Comparison of ENCODE assay signal across 28 mouse cellular contexts in the genomic region with DNA sequence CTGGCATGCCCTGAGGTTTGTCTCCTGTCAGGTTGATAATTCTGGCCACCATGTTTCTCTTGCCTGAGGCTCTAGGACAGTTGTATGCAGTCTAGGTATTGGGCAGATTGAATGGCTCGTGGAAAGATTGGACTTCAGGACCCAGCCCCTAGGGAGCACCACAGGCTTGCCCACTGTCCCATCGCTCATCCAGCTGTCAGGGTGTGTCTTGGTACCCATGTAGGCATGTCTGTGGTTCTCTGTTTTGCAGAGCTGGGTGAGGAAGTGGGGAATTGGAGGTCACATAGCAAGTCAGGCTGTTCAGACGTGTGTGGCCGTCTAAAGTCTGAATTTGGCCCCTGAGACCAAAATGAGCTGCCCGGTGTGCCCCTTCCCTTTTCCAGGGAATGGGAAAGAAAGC. TPM values are rescaled to one million over a fixed set of nuclear protein-coding genes. Genes with fewer than 3 reads are reported as not detected.
DNase-seq lines count a peak whose midpoint lies in the region; ATAC-seq lines count a peak whose summit lies in the region.
"Had no signal": no experiment of that assay in that cellular context is flagged by ENCODE, and none has a peak within 500 bp of the region (broad histone marks: within the 10 kb centered on the region; RNA-seq: fewer than 3 reads in every experiment).

No protein-coding gene starts in this region.

- H3K9ac ChIP-seq in midbrain, embryonic 11.5 days (ENCODE audit: low read length) = 0 out of 2 replicates have a peak overlapping the region, but pooled peaks have one; percentile 3
- no peak overlapping the region for H3K9ac ChIP-seq in midbrain, embryonic 15.5 days
- H3K9ac ChIP-seq: embryonic facial prominence, embryonic 13.5 days; heart, embryonic 12.5 days; hindbrain, embryonic 12.5 days; limb, embryonic 15.5 days; liver, embryonic 15.5 days had no signal

- WGBS in midbrain, embryonic 11.5 days = 78% methylated on average over 5 of the region's 5 CpGs
- WGBS in midbrain, embryonic 15.5 days = 77% methylated on average over 5 of the region's 5 CpGs

- intact Hi-C loops in heart, postnatal 10 days (cut with DNase I) = no loop called here

- peaks cover 96% of the 10 kb centered on the region for H3K4me1 ChIP-seq in midbrain, embryonic 11.5 days (ENCODE audit: control insufficient read depth, insufficient read depth, low read length)
- H3K4me1 ChIP-seq in midbrain, embryonic 15.5 days = peaks cover 89% of the 10 kb centered on the region

- no peak overlapping the region for H3K4me3 ChIP-seq in midbrain, embryonic 11.5 days (ENCODE audit: low read depth, low read length)
- no peak overlapping the region for H3K4me3 ChIP-seq in midbrain, embryonic 15.5 days
- H3K4me3 ChIP-seq: embryonic facial prominence, embryonic 13.5 days; erythroblast, embryonic 14.5 days; heart, embryonic 12.5 days; hindbrain, embryonic 12.5 days; limb, embryonic 15.5 days; liver, embryonic 15.5 days had no signal

- ATAC-seq in midbrain, embryonic 11.5 days (ENCODE audit: low FRiP score) = no peak
- no peak for ATAC-seq in midbrain, embryonic 15.5 days (replicated peaks)
- ATAC-seq in granulocyte monocyte progenitor cell, adult 5-6 weeks (replicated peaks; ENCODE audit: poor library complexity, severe bottlenecking) = peak; percentile 34
- peak; percentile 24; the same call in 1 of the 2 replicates for ATAC-seq in neutrophil, adult 5-6 weeks (ENCODE audit: extremely low read depth, insufficient number of reproducible peaks, low FRiP score, poor library complexity, severe bottlenecking)
- ATAC-seq: activated CD4-positive, CD25-positive, alpha-beta regulatory T cell, adult 4 months; forebrain, embryonic 14.5 days; inflammation-experienced regulatory T-cells, adult 6 months had no signal

- H3K9me3 ChIP-seq in midbrain, embryonic 11.5 days (ENCODE audit: control insufficient read depth, low read length) = no peaks in the 10 kb centered on the region
- H3K9me3 ChIP-seq in midbrain, embryonic 15.5 days = no peaks in the 10 kb centered on the region
- H3K9me3 ChIP-seq: embryonic facial prominence, embryonic 13.5 days; heart, embryonic 12.5 days; hindbrain, embryonic 12.5 days; limb, embryonic 15.5 days; liver, embryonic 15.5 days had no signal

- DNase-seq in heart, adult 11 months = peak; percentile 95
- DNase-seq in heart, postnatal 10 days = no peak
- peak; percentile 86 for DNase-seq in midbrain, embryonic 11.5 days (ENCODE audit: low spot score, missing footprints)
- no peak for DNase-seq in adrenal gland, adult 18-20 months (ENCODE audit: low spot score in 2 of 2)
- DNase-seq in left cerebral cortex, adult 18-20 months (ENCODE audit: low spot score in 2 of 2) = no peak
- DNase-seq: adrenal gland, postnatal 14 days; cerebellum, postnatal 14 days; embryo, embryonic 11 days; gastrocnemius, postnatal 10 days; heart, adult 18-20 months; heart, postnatal 14 days; kidney, postnatal 10 days; left cerebral cortex, postnatal 4 days; midbrain, embryonic 14.5 days; right cerebral cortex, postnatal 14 days; thymus, postnatal 25 days had no signal

- H3K27me3 ChIP-seq in midbrain, embryonic 11.5 days (ENCODE audit: control insufficient read depth, insufficient read depth, low read length) = no peaks in the 10 kb centered on the region
- H3K27me3 ChIP-seq in midbrain, embryonic 15.5 days (replicated peaks) = no peaks in the 10 kb centered on the region
- H3K27me3 ChIP-seq: embryonic facial prominence, embryonic 13.5 days; limb, embryonic 15.5 days; liver, embryonic 15.5 days had no signal

- peak overlapping the region; percentile 12; the same call in 1 of the 2 replicates for H3K27ac ChIP-seq in midbrain, embryonic 11.5 days (ENCODE audit: low read depth, low read length)
- no peak overlapping the region for H3K27ac ChIP-seq in midbrain, embryonic 15.5 days
- H3K27ac ChIP-seq: embryonic facial prominence, embryonic 13.5 days; limb, embryonic 15.5 days; liver, embryonic 15.5 days had no signal

- H3K4me2 ChIP-seq in midbrain, embryonic 11.5 days = no peak overlapping the region
- no peak overlapping the region for H3K4me2 ChIP-seq in midbrain, embryonic 15.5 days
- H3K4me2 ChIP-seq: embryonic facial prominence, embryonic 13.5 days; heart, embryonic 12.5 days; hindbrain, embryonic 12.5 days; limb, embryonic 15.5 days; liver, embryonic 15.5 days had no signal

- H3K36me3 ChIP-seq in midbrain, embryonic 11.5 days (ENCODE audit: control insufficient read depth, insufficient read depth, low read length) = peaks cover 3% of the 10 kb centered on the region; the same call in 1 of the 2 replicates
- no peaks in the 10 kb centered on the region for H3K36me3 ChIP-seq in midbrain, embryonic 15.5 days (replicated peaks)
- H3K36me3 ChIP-seq: liver, embryonic 15.5 days had no signal

RNA-seq across cellular contexts. Expression of a gene that starts 15.6 kb away (rescaled TPM):
- 10 to 100 TPM; 26.9 to 27.4 TPM for total RNA-seq in heart, postnatal 10 days (2021)
- 38.2 and 38.9 TPM in 2 replicates for polyA plus RNA-seq in midbrain, embryonic 11.5 days (2014; fragmentation: Nextera tagmentation; extraction: Ambion mirVana)
- polyA plus RNA-seq in midbrain, embryonic 15.5 days (2015; fragmentation: Nextera tagmentation; extraction: Ambion mirVana) = 34.9 and 39.1 TPM in 2 replicates
- total RNA-seq in granulocyte monocyte progenitor cell, adult 5-6 weeks (2014; fragmentation: Nextera tagmentation) = 83.8 and 91.4 TPM in 2 replicates
- total RNA-seq in granulocyte monocyte progenitor cell, adult 5-6 weeks (2017) = 34.6 and 40.9 TPM in 2 replicates
- 232 and 253 TPM in 2 replicates for total RNA-seq in neutrophil, adult 5-6 weeks (2017)
- 100 to 1,000 TPM; 104 to 148 TPM for total RNA-seq in adrenal gland, adult 18-20 months (2021)
- 10 to 100 TPM; 54.3 to 58.3 TPM for total RNA-seq in left cerebral cortex, adult 18-20 months (2021)

Comparison
In these comparisons a context has a peak if more than half of its experiments do, and no peak if none do; other contexts are left out.
1. DNase-seq: peak in heart, adult 11 months (single experiment) and midbrain, embryonic 11.5 days (single experiment); none in heart, postnatal 10 days (0 of 2), adrenal gland, adult 18-20 months (0 of 2) and left cerebral cortex, adult 18-20 months (0 of 2).
2. ATAC-seq: peak in granulocyte monocyte progenitor cell, adult 5-6 weeks (single experiment) and neutrophil, adult 5-6 weeks (single experiment); none in midbrain, embryonic 11.5 days (single experiment) and midbrain, embryonic 15.5 days (single experiment).